Mouse (Mus musculus): ENCODE results near the gene Flt1. TPM values are rescaled to one million over a fixed set of nuclear protein-coding genes. Genes with fewer than 3 reads are reported as not detected.

The Flt1 gene
- total RNA-seq, 2 experiments from 2014 or later: 25.0 to 34.5 TPM

DNA sequence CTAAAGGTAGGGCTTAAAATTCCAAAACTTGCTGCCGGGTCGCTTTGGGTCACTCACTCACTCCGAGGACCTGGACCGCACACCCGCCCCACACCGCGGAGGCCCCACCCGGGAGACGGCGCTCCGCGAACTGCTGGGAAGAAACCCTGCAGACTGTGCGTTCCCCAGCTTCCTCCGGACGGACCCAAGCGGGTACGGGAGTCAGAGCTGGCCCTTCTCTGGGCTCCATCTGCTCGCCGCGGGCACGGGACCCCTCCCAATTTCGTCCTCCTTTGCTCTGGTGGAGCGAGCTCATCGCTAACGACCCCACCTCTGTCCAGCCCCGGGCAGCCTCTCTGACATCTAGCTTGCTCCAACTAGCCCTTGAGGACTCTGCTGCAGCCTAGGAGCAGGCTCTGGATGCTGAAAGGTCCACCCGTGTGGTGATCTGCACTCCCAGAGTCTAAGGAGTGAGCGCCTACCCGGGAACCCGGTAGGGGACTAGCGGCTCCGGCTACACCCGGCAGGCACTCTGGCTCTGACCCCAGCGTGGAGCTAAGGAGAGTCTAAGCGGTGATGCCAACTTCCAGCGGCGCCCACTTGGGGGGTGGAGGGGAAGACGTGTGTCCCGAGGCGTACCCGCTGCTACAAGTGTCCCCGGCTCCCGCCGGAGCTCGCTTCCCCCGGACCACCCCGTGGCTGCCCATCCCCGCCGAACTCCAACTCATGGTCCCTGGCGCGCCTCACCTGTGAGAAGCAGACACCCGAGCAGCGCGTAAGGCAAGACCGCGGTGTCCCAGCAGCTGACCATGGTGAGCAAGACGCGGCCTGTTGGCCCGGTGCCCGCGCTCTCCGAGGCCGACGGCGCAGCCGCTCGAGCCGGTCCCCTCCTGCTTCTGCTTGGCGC is 623 bp downstream of the Flt1 start:
- peak in 1 of 2 experiments; percentile 18 for DNase-seq (ENCODE audit: extremely low spot score in 1 of 2, low spot score in 1 of 2)

DNA sequence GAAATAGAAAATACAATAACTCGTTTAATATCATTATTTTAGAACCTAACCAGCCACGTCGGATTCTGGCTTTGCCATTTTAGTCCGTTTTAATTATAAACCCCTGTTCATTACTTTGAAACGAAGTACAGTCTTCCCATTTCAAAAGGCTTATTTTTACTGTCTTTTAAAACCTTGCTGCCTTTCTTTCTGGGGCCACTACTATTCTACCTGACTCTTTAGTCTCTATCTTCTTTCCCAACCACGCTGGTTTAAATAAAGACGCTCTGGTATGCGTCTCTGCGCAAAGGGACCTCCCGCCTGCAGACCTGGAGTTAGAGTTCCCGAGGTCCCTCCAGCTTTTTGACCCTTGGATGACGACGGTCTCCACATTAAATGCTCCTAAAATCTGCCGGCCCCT is 1.4 kb downstream of the Flt1 start:
- no peak for DNase-seq (ENCODE audit: extremely low spot score in 1 of 2, low spot score in 1 of 2)

DNA sequence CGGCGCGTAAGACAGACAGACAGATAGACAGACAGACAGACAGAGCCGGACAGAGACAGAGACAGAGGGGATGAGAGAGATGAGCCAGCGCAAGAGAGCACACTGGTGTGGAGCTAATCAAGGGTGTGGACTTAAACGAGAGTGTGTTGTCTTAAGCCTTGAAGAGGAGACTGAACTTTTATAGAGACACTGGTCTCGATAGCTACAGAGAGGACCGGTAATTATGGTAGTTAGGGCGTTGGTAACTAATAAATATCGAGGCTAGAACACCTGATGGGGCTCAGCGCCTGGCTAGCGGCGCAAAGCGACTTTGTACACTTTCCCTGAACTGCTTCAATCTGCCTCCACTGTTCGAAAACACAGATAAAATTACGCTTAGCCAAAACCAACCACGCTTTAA is 2.0 kb downstream of the Flt1 start:
- no peak for DNase-seq (ENCODE audit: extremely low spot score in 1 of 2, low spot score in 1 of 2)

DNA sequence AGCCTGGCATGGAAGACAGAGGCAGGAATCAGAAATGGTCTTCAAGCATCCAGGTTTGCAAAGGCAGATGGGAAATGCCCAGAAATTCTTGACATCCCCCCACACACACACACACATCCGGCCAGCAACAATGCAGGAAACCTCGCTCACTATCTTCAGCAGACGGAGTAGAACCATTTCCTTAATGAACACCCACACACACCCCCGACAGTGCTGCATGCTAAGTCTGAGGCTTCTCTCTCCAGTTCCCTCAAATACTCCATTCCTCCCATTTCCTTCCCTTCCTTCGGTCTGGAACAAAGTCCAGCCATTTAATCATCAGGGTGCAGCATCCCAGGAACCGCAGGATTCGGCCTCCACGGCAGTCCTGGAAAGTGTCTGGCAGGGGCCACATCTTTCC is 4.4 kb downstream of the Flt1 start:
- no peak for DNase-seq (ENCODE audit: extremely low spot score in 1 of 2, low spot score in 1 of 2)

DNA sequence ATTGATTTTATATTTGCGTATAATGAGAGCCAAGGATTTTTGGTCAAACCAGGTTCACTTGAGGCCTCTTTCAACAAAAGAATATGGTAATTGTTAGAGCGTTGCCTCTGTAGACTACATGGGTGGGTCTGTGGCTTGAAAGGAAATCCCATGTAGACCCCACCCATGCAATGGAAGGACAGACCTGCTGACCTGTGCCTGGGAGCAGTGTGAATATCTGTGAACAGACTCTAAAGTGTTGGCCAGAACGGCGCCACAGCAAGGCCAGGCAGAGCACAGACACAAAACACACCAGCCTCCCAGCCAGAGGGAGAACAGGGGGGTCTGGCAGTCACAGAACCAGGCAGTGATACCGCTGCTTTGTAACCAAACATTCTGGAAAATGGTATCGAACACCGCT is 7.5 kb downstream of the Flt1 start:
- no peak for DNase-seq (ENCODE audit: extremely low spot score in 1 of 2, low spot score in 1 of 2)

DNA sequence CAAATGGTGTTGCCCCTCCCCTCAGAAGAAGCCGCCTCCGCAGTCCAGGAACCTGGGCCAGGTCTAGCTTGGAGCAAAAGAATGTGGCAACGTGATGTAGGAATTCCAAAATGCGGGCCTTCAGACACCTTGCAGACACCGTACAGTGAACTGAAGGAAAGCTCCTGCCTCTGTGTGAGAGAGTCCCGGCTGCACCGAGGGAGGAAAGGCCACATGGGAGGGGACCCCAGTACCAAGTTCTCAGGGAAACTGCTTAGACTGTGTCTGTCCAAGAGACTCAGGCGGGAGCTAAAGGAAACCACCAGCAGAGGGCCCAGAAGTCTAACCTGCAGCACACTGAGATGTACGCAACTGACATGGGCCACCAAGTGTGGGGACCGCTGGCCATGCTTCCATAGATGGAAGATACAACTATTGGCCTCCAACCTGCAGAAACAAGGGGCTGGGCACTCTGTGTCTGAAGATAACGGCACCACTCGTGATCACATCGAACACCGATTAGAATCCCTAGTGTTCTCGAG is 9.1 kb downstream of the Flt1 start:
- DNase-seq (ENCODE audit: extremely low spot score in 1 of 2, low spot score in 1 of 2): no peak

DNA sequence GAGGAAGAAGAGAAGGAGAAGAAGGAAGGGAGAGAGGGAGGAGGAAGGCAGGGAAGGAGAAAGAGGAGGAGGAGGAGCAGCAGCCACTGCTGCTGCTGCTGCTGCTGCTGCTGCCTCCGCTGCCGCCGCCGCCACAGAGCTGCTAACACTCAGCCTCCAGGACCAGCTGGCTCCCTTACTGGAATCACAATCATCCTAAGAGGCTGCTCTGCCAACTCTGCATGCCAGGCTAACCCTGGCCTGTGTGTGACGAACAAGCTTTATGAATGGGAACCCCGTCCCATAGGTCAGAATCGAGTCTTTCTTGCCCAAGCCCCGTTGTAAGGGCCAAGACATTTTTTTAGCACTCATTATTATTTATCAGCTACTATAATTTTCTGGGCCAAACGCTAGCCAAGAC is 9.5 kb downstream of the Flt1 start:
- no peak for DNase-seq (ENCODE audit: extremely low spot score in 1 of 2, low spot score in 1 of 2)

DNA sequence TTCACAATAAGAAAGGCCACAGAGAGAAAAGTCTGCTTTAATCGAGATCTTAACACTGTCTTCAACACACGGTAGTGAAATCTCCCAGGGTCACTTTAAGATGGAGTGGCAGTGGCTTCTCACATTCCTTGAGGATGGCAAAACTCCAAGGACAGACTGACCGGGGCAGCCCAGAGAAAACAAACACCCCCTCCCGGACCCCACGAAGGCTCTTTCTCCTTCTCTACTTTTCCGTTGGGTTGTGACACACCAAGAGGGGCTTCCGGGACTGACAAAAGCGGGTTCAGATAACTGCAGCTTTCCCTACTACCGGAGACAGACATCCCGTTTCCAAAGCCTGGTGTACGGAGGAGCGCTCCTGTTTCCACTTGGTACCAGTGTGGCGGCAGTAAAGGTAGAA is 10.4 kb downstream of the Flt1 start:
- DNase-seq (ENCODE audit: extremely low spot score in 1 of 2, low spot score in 1 of 2): no peak

DNA sequence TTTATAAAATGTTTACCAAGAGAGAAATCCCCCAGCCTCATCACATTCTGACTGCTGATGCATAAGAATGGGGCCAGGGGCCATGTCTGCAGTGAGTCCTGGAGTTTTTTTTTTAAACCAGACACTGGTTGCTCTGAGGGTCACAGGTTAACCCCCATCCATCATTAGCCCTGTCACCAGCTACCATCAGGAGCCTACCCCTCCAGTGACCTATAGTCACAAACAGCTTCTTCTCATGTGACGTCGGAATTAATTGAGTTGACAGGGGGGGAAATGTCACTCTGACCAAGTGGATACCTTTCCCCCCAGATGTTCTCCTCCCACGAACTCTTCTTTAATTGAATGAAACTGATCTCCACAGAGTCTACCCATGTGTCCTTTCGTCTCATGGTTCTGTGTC is 17.3 kb downstream of the Flt1 start:
- no peak for DNase-seq (ENCODE audit: extremely low spot score in 1 of 2, low spot score in 1 of 2)

DNA sequence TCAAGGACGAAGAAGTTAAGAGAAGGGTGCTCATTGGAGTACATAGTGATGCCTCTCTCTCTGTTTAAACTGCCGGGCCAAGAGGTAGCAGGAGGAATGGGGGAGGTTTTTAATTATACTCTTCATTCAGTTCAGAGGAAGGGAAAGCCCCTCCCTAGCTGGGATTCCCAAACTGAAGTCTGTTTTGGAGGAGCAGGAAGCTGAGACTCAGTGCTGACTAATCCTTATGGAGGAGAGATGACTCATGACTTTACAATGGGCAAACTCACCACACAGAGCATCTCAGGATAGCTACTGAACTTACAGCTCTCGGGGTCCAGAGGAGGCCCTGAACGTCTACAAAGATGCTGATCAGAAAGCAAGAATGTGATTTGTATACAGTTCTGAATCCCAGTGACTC is 18.3 kb downstream of the Flt1 start:
- DNase-seq (ENCODE audit: extremely low spot score in 1 of 2, low spot score in 1 of 2): no peak

DNA sequence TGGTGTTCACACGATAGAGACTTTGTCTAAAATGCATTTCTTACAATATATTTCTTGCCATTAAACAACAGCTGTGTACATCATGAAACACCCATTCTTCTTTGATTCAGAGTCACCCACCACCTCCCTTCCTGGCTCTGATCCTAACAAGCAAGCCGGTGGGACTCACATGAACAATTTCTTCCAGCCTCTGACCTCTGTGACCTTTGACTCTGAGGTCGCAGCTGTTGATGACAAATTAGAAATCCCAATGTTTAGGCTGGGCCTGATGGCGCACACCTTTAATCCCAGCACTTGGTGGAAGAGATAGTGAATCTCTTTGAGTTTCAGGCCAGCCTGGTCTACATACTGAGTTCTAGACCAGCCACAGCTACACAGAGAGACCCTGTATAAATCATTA is 20.9 kb downstream of the Flt1 start:
- no peak for DNase-seq (ENCODE audit: extremely low spot score in 1 of 2, low spot score in 1 of 2)

DNA sequence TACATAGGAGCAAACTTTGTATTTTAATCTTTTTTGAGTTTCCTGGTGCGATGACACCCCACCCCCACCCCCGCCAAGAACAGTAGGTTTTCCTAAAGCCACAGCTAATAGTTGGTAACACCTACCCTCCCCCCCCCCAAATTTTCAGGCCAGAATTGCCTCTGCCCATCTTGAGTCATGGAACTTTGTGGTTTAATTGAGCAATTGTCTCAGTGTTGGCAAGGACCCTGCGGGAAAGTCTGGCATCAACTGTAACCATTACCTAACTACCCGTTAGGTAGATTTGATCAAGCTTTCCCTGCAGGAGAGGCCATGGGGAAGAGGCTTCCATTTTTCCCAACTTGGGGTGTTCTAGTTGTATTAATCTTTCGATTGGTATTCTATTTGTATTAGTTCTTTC is 23.4 kb downstream of the Flt1 start:
- no peak for DNase-seq (ENCODE audit: extremely low spot score in 1 of 2, low spot score in 1 of 2)

DNA sequence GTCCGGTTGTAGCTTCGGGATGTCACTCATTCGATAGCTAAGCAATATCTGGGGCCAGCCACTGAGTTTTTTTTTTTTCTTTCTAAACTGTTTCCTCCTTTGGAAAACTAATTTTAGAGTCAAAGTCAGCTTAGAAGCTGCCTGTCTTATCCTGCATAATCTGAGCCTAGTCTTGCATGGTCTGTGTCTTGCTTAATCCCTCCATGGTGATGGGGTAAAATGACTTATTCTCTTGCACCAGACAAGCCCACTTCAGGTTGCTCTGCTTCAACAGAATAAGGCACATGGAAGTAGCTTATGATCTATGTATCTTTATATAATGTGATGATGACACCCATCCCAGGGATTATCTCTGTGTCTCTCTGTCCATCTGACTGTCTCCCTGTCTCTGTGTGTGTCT is 24.8 kb downstream of the Flt1 start:
- no peak for DNase-seq (ENCODE audit: extremely low spot score in 1 of 2, low spot score in 1 of 2)

DNA sequence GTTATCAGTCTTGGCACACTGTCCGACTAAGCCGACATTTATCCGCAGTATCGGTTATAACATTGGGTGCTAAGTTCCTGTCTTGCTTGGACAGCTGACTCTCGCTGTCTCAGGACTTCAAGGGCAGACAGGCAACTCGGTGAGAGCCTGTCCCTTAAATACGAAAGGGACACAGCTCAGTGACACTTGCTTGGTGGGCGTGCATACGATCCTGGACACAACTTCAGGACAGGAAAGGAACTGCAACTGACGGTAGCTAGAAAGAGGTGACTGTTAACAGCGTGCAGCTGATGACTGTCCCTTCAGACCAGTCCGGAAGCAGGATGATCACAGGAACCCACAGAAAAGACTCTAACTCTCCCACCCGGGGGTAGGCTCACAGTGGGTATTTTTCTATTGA is 27.8 kb downstream of the Flt1 start:
- no peak for DNase-seq (ENCODE audit: extremely low spot score in 1 of 2, low spot score in 1 of 2)

DNA sequence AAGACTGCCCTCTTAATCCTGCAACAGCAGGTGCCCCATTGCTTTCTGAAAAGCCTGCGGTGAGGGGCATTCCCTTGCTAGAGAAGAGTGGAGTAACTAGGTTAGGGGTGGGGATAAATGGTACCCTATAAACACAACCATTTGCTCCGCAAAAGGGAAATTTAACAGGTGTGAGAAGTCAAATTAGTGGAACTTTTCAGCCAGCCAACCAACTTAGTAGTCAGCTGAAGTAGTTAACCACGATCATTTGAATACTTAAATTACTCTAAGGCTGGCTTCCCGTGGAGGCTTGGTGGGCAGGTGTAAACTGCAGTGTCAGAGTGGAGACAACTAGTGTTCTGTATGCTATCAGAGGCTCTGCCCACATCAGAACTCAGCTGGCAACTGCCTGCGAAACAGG is 28.6 kb downstream of the Flt1 start:
- no peak for DNase-seq (ENCODE audit: extremely low spot score in 1 of 2, low spot score in 1 of 2)

DNA sequence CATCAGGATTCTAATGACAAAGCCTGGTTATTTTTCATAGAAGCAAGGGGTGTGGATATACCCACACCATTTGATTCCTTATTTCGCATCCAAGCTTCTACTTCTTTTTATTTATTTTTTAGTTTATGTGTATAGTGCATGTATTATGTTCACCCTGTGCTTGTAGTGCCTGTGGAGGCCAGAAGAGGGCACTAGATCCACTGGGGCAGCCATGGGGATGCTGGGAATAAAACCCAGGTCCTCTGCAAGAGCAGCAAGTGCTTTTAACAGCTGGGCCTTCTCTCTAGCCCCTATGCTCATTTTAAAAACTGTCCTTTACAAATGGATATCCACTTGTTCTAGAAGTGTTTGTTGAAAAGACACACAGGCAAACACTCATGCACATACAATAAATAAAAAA is 33.2 kb downstream of the Flt1 start:
- DNase-seq (ENCODE audit: extremely low spot score in 1 of 2, low spot score in 1 of 2): no peak

DNA sequence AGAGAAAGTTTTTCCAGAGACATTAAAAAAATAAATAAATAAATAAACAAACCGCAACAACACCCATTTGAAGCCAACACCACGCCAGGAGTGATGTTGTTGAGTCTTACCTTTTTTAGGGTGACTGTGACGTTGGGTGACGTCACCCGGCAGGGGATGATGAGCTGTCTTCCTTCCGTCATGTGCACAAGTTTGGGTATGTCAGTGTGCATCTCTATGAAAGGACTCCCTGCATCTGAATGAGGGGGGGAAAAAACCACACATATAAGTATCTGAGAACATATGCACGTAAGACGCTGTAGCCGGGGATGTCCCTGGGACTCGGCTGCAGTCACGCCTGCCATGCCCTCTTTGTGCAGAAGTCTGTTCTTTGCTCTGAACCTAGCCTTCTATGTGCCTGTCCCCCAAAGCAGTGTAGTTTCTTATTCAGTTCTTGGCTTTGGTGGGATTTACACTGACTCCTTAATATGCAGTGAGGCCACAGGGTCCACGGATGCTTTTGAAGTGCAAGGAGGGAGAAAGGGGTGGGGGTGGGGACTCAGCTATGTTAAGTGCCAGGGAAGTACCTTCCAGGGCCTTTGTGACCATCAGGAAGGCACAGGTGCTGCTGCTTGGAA is 42.0 kb downstream of the Flt1 start:
- no peak for DNase-seq (ENCODE audit: extremely low spot score in 1 of 2, low spot score in 1 of 2)

DNA sequence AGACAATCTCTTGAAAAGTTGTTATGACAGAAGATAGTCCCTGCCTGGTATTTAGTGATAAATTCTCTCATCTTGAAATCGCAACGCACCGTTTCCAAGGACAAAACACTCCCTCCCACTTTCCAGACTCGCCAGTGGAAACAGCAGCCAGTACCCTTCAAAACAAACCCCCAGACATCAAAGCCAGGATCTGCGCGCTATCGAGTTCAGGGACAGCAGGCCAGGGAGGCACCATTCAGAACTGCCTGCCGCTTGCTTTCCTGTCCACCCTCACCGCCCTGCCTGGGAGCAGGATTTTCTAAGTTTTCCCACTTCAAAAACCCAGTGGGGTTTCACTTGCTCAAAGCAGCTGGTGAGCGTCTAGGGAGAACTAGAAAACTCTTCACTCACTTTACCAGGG is 44.6 kb downstream of the Flt1 start:
- no peak for DNase-seq (ENCODE audit: extremely low spot score in 1 of 2, low spot score in 1 of 2)

DNA sequence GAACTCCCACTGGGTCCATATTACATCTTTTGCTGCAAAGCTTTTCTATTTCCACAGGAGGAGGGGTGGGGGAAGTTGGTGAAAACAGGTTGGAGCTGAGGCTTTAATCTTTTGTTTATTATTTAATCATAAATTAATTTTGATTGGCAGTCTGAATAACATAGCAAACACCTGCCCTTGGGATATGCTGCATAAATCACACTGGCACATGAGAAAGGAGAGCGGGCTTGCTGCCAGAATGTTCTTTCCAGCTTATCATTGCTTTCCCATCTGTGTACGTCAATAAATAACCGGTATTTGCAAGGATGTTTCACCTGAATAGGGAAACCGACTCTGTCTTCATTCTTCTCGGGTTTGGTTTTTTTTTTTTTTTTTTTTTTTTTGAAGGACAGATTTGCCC is 45.1 kb downstream of the Flt1 start:
- DNase-seq (ENCODE audit: extremely low spot score in 1 of 2, low spot score in 1 of 2): no peak

DNA sequence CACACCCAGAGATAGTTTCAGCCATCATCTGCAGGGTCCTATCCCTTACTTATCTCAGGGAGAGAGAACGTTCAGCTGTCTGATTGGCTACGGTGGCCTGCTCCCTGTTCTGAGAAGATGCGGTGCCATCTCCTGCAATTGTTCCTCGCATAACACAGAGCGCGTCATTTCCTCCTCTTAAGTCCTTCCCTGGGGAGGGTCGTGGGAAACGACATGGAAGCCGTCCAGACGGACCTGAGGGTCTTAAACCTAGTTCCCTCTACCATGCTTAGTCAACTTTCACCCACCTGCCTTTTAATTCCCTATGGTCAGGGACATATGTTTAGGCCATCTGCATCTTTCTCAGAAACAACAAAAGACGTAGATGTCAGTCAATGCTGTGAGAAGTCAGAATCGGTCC is 46.5 kb downstream of the Flt1 start:
- no peak for DNase-seq (ENCODE audit: extremely low spot score in 1 of 2, low spot score in 1 of 2)

DNA sequence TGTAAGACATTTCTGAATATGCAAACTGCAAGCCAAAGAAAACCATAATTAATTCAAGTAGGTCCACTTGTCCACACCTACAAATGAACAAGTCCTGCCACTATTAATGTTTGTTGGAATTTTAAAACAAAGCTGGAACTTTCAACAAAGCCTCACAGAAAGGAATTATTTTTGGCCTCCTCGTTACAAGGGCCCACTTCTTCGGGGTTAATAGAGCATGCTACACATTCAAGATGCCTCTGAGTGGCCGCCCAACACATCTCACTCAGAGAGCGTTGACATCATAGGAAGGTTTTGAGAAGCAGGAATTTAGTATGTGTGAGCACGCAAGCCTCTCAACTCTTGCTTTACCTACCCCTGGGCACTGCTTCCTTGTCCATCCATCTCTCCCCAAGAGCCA is 50.0 kb downstream of the Flt1 start:
- no peak for DNase-seq (ENCODE audit: extremely low spot score in 1 of 2, low spot score in 1 of 2)

Data from layer of hippocampus, postnatal 25 days (tissue).